Mouse (Mus musculus) embryonic facial prominence, embryonic 13.5 days (tissue): Measurements from ENCODE around the gene Plekhf1. TPM values are rescaled to one million over a fixed set of nuclear protein-coding genes. Genes with fewer than 3 reads are reported as not detected.
A peak's percentile ranks its signal among the peaks of the same experiment; 100 is the strongest.

Source experiments
- ATAC-seq: fragments of 200-750 bp; cut with Nextera tagmentation; 2 replicates; pipeline ENCODE4 v1.8.0; 2017; ENCODE audit warnings: low read depth; ENCODE audit not compliant: insufficient number of reproducible peaks, insufficient read depth, low FRiP score, low TSS enrichment
- H3K27ac ChIP-seq: fragments of 300-500 bp; sonication (generic); 2 replicates; pipeline ENCODE4 v1.5.1; 2015; ENCODE audit warnings: moderate library complexity, mild to moderate bottlenecking, inconsistent platforms
- H3K27me3 ChIP-seq: fragments of 300-500 bp; sonication (generic); 2 replicates; pipeline ENCODE4 v1.6.1; 2015; ENCODE audit warnings: mild to moderate bottlenecking, inconsistent platforms
- H3K36me3 ChIP-seq: fragments of 300-500 bp; sonication (generic); 2 replicates; pipeline ENCODE4 v1.6.1; 2015; ENCODE audit warnings: mild to moderate bottlenecking, inconsistent platforms
- H3K4me1 ChIP-seq: fragments of 300-500 bp; sonication (generic); 2 replicates; pipeline ENCODE4 v1.6.1; 2015; ENCODE audit warnings: inconsistent platforms
- H3K4me2 ChIP-seq: fragments of 300-500 bp; sonication (generic); 2 replicates; pipeline ENCODE4 v1.6.1; 2015; ENCODE audit warnings: moderate library complexity, mild to moderate bottlenecking, inconsistent platforms
- H3K4me3 ChIP-seq: fragments of 300-500 bp; sonication (generic); 2 replicates; pipeline ENCODE4 v1.5.1; 2015; ENCODE audit warnings: mild to moderate bottlenecking, inconsistent platforms
- H3K9ac ChIP-seq: fragments of 300-500 bp; sonication (generic); 2 replicates; pipeline ENCODE4 v1.6.1; 2015; ENCODE audit warnings: mild to moderate bottlenecking, inconsistent platforms
- H3K9me3 ChIP-seq: fragments of 300-500 bp; sonication (generic); 2 replicates; pipeline ENCODE4 v1.6.1; 2016; ENCODE audit warnings: inconsistent platforms
- WGBS: fragments of 180-500 bp; shearing (Covaris S2); methylation state at CpG from one replicate; pipeline ENCODE4 v1.1.7; 2015; ENCODE audit warnings: mixed read lengths; 5-methylcytosine and 5-hydroxymethylcytosine counted together
- polyA plus RNA-seq: library from polyadenylated mRNA; unstranded; fragments of >200 nt; fragmentation: Nextera tagmentation; extraction: Ambion mirVana; gene quantifications from 2 replicates; pipeline ENCODE4 v1.2.1, GENCODE M21; 2015

Plekhf1 gene
- 3.8 and 3.9 TPM in 2 replicates for polyA plus RNA-seq

DNA sequence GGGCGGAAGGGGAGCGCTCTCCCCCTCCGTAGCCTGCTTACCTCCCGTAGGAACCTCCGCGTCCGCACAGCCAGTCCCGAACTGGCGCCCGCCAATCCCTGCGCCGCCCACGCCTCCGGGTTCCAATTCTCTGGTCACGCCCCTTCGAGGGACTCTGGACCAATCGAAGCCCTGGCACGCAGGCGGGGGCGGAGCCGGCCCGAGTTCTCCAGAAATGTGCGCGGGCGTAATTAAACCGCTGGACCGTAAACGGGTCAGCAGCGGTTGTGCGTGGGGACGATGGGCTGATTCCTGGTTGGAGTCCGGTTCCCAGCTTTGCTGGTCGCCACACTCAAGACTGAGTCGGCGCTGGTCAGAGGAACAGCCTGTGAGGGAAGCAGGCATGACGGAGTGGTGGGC lies at the start of gene Plekhf1:
TSS of gene Plekhf1 (minus strand) at position 117 of the 399 bp plus-strand sequence.
- peak within 1 kb of the TSS; percentile 77 for H3K4me2 ChIP-seq
- H3K4me3 ChIP-seq, result peak within 1 kb of the TSS; percentile 64
- under 1% methylated on average over 36 of the region's 36 CpGs for WGBS
- H3K9me3 ChIP-seq, result no peaks in the 10 kb centered on the region
- H3K27me3 ChIP-seq, result peaks cover 18% of the 10 kb centered on the region
- H3K4me1 ChIP-seq, result peaks cover 16% of the 10 kb centered on the region
- no peaks in the 10 kb centered on the region for H3K36me3 ChIP-seq
- H3K9ac ChIP-seq, result peak within 1 kb of the TSS; percentile 75
- H3K27ac ChIP-seq, result peak within 1 kb of the TSS; percentile 34
- ATAC-seq, result peak; percentile 92

DNA sequence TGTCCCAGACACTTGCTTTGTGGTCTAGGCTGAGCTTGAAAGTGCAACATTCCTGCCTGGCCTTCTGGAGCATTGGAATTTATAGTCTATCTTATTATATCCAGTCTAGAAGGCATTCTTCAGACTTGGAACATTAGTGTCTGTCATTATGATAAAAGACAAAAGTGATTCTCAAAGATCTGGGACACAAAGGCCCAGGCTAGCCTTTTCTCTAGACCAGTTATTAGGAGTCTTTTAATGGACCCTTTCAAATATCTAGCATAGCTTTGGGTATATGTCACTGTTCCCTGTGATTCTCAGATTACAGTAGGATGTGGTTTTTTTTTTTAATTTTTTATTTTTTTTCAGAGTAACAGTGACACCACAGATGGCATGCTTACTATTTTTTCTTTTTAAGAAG lies 44.7 kb upstream of the Plekhf1 start:
- no peak overlapping the region for H3K9ac ChIP-seq
- ATAC-seq, result no peak
- H3K36me3 ChIP-seq, result peaks cover 11% of the 10 kb centered on the region
- no peaks in the 10 kb centered on the region for H3K27me3 ChIP-seq
- no peak overlapping the region for H3K4me3 ChIP-seq
- H3K27ac ChIP-seq, result no peak overlapping the region
- peaks cover 12% of the 10 kb centered on the region for H3K4me1 ChIP-seq
- no peak overlapping the region for H3K4me2 ChIP-seq
- no peaks in the 10 kb centered on the region for H3K9me3 ChIP-seq

DNA sequence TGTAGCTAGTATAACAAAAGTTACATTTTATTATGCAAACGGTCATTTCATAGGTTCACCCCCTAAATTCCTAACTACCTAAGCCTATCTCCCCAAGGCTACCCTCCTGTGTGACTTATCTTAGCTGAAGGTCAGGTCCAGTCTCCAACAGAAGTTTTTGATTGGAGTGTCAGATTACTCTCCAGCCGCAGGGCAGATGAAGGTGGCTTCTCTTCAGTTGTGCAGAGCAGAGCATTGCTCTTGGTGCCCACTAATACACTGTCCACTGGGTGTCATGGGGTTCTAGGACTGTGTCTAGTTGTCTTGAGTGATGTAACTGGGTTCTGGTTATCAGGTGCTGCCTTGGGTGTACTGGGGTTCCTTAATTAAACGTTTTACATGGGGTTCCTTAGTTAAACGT lies 44.0 kb upstream of the Plekhf1 start:
- peak overlapping the region; percentile 89 for H3K4me2 ChIP-seq
- no peak for ATAC-seq
- H3K4me1 ChIP-seq, result peaks cover 12% of the 10 kb centered on the region
- no peaks in the 10 kb centered on the region for H3K27me3 ChIP-seq
- 10% methylated on average over 4 of the region's 4 CpGs for WGBS
- H3K9me3 ChIP-seq, result no peaks in the 10 kb centered on the region
- peaks cover 18% of the 10 kb centered on the region for H3K36me3 ChIP-seq
- no peak overlapping the region for H3K27ac ChIP-seq
- H3K9ac ChIP-seq, result peak overlapping the region; percentile 88
- peak overlapping the region; percentile 74 for H3K4me3 ChIP-seq

DNA sequence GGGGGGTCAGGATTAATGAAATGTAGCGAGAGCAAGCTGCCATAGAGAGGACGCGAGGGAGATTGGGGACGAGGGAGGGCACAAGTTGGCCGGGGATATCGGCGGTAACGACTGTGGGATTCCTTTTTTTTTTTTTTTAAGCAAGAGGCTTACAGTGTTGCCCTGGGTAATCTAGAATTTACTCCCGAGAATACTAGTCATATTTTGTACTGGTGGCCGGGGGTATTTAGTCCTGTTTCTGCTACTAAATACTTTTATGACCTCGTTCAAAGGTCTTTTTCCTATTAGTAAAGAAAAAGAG lies 43.6 kb upstream of the Plekhf1 start:
- Histone ChIP-seq H3K36me3 (peaks cover 22% of the 10 kb centered on the region), H3K27me3 (no peaks in the 10 kb centered on the region), H3K9me3 (no peaks in the 10 kb centered on the region), H3K9ac (peak overlapping the region; percentile 88), H3K4me3 (peak overlapping the region; percentile 74), H3K27ac (peak overlapping the region; percentile 77), H3K4me1 (peaks cover 12% of the 10 kb centered on the region), H3K4me2 (peak overlapping the region; percentile 89)
- ATAC-seq, result no peak
- under 1% methylated on average over 11 of the region's 11 CpGs for WGBS

DNA sequence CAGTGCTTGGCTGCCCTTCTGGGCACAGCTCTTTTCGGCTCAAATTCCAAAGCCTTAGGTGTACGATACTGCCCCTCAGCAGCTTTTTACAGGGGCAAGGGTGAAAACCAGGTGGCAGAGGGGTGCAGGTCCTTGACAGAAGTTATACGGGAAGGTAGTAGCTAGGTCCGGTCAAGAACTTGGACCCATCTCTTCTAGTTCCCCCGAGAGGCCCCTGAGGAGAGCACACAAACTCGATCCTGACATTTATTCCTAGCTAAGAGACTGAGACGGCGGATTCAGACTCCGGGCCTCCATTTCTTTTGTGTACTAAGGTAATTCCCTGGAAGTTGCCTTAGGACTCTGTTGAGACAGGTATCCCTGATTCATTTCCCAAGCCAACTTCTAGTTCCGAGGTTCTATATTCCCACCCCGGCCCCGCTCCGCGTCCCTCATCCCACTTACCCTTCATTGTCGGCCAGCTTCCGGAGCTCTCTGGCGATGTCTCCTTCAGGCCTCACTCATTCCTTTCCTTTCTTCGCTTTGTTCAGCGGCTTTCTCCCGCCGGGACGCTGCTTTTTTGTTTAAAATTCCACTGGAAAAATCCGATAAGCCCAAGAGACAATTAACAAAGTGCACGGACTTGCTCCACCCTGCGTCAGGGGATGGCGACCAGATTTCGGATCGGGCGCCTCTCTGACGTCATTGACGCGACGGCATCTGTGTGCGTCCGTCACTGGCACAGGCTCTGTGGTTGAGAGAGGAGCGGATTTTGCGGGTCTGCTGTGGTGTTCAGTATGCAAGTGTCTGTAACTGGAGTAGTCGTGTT lies 43.1 kb upstream of the Plekhf1 start, which contains the start of gene Pop4:
TSS of gene Pop4 (minus strand) at position 721 of the 808 bp plus-strand sequence.
- H3K27ac ChIP-seq, result peak within 1 kb of the TSS; percentile 77
- peak within 1 kb of the TSS; percentile 89 for H3K4me2 ChIP-seq
- ATAC-seq, result peak; percentile 94
- peaks cover 28% of the 10 kb centered on the region for H3K36me3 ChIP-seq
- H3K4me3 ChIP-seq, result peak within 1 kb of the TSS; percentile 74
- H3K9me3 ChIP-seq, result no peaks in the 10 kb centered on the region
- H3K4me1 ChIP-seq, result peaks cover 12% of the 10 kb centered on the region
- H3K27me3 ChIP-seq, result no peaks in the 10 kb centered on the region
- peak within 1 kb of the TSS; percentile 88 for H3K9ac ChIP-seq
- WGBS, result under 1% methylated on average over 38 of the region's 38 CpGs

DNA sequence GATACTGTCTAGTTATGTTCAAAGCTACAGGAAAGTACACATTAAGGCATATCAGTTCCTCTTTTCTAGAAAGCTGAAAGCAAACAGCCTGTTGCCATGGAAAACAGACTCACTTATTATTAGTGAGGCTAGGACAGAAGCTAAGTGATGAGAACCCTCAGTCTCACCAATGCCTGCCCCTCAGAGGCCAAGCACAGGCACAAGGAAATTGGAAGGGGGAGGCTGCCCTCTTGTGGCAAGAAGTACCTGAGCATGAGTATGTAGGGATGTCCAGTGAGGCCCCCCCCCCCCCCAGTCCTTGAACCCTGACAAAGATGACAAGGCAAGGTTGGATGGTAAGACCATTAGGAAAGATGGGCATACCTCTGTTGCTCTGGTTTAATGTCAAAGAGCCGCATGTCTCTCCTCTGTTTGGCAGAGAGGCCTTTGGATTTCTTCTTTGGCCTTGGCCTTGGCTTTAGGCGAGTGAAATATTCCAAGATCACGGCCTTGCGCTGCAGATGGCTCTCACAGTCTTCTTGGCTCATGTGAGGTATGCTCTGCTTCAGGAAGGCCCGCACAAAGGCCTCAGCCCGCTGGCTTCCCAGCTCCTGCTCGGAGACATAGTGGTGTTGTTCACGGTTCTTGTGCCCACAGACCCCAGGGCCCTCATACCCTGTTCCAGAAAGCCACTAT lies 39.3 kb upstream of the Plekhf1 start:
- peaks cover 12% of the 10 kb centered on the region for H3K4me1 ChIP-seq
- H3K27me3 ChIP-seq, result no peaks in the 10 kb centered on the region
- H3K4me3 ChIP-seq, result no peak overlapping the region
- H3K36me3 ChIP-seq, result peaks cover 65% of the 10 kb centered on the region
- no peak overlapping the region for H3K9ac ChIP-seq
- no peaks in the 10 kb centered on the region for H3K9me3 ChIP-seq
- H3K4me2 ChIP-seq, result no peak overlapping the region
- ATAC-seq, result no peak
- WGBS, result 91% methylated on average over 8 of the region's 8 CpGs
- H3K27ac ChIP-seq, result no peak overlapping the region

DNA sequence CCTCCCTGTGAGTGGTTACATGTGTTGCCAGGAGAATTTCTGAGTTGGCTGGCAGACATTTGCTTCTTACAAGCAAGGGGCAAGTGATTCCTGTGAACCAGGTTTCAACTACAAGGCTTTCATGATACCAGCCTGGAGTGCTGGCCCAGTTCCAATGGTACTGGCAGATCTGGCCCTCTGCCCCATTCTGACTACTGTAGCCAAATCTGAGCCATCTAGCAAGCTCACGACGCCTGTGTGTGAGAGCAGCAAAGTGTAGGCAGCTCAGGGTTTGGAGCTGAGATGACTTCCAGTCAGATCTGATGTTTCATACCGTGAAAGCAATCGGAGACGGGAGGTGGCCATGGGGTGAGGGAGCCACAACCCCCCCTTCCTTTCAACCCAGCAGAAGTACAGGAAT lies 34.6 kb upstream of the Plekhf1 start:
- H3K9me3 ChIP-seq, result no peaks in the 10 kb centered on the region
- H3K4me2 ChIP-seq, result no peak overlapping the region
- no peak overlapping the region for H3K4me3 ChIP-seq
- ATAC-seq, result no peak
- peaks cover 65% of the 10 kb centered on the region for H3K36me3 ChIP-seq
- H3K4me1 ChIP-seq, result no peaks in the 10 kb centered on the region
- 85% methylated on average over 5 of the region's 5 CpGs for WGBS
- no peaks in the 10 kb centered on the region for H3K27me3 ChIP-seq
- no peak overlapping the region for H3K9ac ChIP-seq
- no peak overlapping the region for H3K27ac ChIP-seq

DNA sequence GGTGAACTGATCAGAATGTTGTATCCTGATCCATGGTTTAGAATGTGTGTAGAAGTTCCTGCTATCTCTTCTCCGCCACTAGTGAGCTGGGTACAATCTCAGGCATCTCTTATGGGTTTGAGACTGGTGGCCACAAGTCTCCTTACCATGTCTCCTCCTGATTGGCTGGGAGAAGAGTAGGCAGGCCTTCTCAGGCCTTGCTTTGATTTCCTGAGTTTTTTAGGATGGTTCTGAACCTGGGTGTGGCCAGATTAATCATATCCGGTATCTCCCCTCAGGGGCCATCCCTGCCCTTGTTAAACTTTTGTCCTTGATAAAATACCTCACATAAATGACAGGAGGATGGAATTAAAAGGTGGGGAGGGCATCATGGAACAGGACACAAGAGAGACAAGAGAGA lies 31.8 kb upstream of the Plekhf1 start:
- ATAC-seq, result no peak
- peaks cover 38% of the 10 kb centered on the region for H3K36me3 ChIP-seq

DNA sequence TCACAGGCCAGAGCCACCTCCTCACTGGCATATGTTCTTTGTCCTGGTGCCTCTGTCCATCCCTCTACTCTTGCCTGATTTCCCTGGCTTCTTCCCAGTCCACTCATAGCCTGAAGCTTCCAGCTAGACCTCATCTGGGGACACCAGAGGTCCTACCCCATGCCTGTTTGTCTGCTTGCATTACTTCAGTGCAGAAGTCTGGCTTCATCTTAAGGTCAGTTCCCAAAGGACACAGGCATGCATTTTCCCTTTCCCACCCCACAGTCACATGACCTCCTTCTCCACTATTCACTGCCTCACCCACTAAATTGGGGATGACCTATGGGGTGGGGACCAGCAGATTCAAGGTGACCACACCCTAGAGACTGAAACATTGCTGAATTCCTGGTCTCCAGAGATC lies 25.6 kb upstream of the Plekhf1 start:
- H3K4me3 ChIP-seq, result no peak overlapping the region
- H3K4me2 ChIP-seq, result no peak overlapping the region
- H3K27ac ChIP-seq, result no peak overlapping the region
- H3K36me3 ChIP-seq, result no peaks in the 10 kb centered on the region
- no peak for ATAC-seq
- H3K9me3 ChIP-seq, result no peaks in the 10 kb centered on the region
- no peaks in the 10 kb centered on the region for H3K27me3 ChIP-seq
- H3K4me1 ChIP-seq, result no peaks in the 10 kb centered on the region
- no peak overlapping the region for H3K9ac ChIP-seq

More for the DNA sequence above, 31.8 kb upstream of the Plekhf1 start:
- no peak overlapping the region for H3K9ac ChIP-seq
- no peaks in the 10 kb centered on the region for H3K4me1 ChIP-seq
- H3K9me3 ChIP-seq, result no peaks in the 10 kb centered on the region
- no peak overlapping the region for H3K4me3 ChIP-seq
- 84% methylated on average over 2 of the region's 2 CpGs for WGBS
- H3K27me3 ChIP-seq, result no peaks in the 10 kb centered on the region
- no peak overlapping the region for H3K4me2 ChIP-seq
- H3K27ac ChIP-seq, result no peak overlapping the region

DNA sequence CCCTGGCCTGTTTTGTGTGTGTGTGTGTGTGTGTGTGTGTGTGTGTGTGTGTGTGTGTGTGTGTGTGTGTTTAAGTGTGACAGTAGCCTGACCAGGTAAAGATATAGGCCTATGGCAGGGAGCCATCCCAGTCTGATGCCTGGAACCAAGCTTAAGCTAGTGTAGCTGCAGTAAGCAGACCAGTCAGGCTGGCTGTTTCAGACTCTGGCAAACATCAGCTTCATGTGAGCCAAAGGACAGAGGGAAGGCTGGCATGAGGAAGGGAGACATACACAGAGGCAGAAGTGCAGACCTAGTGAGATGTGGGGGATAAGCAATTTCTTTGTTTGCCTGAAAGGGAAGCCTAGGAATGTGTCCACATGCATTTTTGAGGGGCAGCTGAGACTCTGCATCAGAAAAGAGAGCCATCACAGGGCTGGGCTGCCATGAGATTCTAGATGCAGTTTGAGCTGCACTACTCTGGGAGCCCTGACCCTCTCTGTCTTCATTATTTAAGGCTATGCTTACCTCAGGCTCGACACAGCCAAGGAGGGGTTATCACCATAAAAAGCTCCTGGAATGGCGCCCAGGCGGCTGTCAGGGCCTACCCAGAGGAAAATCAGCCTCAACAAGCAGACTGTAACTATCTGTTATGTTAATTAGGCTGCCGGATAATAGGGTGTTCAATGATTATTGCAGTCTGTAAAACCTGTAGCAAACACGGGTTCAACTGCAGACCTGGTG lies 23.8 kb upstream of the Plekhf1 start:
- H3K9ac ChIP-seq, result no peak overlapping the region

DNA sequence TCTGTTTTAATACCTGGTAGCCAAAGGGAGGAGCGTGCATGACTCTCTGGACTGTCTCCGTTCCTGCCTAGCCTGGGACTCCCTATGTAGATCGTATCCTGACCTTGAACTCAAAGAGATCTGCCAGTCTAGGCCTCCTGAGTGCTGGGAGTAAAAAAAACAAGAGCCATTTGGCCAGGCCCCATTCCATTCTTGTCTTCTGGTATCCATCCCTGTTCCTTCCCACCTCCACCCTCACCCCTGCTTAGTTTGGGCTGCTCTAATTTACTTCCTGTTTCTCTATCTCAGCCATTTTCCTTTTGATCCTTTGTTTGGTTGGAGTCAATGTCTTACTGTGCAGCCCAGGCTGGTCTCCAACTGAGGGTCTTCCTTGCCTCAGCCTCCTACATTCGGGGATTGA lies 14.6 kb upstream of the Plekhf1 start:
- H3K9ac ChIP-seq, result no peak overlapping the region
- H3K4me2 ChIP-seq, result no peak overlapping the region
- ATAC-seq, result no peak
- H3K36me3 ChIP-seq, result no peaks in the 10 kb centered on the region
- WGBS, result 87% methylated on average over 4 of the region's 4 CpGs
- no peaks in the 10 kb centered on the region for H3K4me1 ChIP-seq
- no peak overlapping the region for H3K4me3 ChIP-seq
- no peak overlapping the region for H3K27ac ChIP-seq
- no peaks in the 10 kb centered on the region for H3K27me3 ChIP-seq
- no peaks in the 10 kb centered on the region for H3K9me3 ChIP-seq

More for the DNA sequence above, 23.8 kb upstream of the Plekhf1 start:
- H3K9me3 ChIP-seq, result no peaks in the 10 kb centered on the region
- H3K27me3 ChIP-seq, result no peaks in the 10 kb centered on the region
- no peak for ATAC-seq
- no peak overlapping the region for H3K4me2 ChIP-seq
- 62% methylated on average over 5 of the region's 5 CpGs for WGBS
- H3K4me1 ChIP-seq, result no peaks in the 10 kb centered on the region
- no peak overlapping the region for H3K27ac ChIP-seq
- no peak overlapping the region for H3K4me3 ChIP-seq
- no peaks in the 10 kb centered on the region for H3K36me3 ChIP-seq
